Mouse (Mus musculus) activated CD4-positive, CD25-positive, alpha-beta regulatory T cell (primary cell): ENCODE data around the gene Sap25. TPM values are rescaled to one million over a fixed set of nuclear protein-coding genes. Genes with fewer than 3 reads are reported as not detected.

Experiments used
- polyA plus RNA-seq, 2 experiments: library from polyadenylated mRNA; unstranded; fragments of 100-300 nt; shearing (Covaris generic); gene quantifications; one replicate each; pipeline ENCODE4 v1.2.1; 2017

Sap25 gene
- polyA plus RNA-seq = 10 to 100 TPM; 87.4 to 94.1 TPM

DNA sequence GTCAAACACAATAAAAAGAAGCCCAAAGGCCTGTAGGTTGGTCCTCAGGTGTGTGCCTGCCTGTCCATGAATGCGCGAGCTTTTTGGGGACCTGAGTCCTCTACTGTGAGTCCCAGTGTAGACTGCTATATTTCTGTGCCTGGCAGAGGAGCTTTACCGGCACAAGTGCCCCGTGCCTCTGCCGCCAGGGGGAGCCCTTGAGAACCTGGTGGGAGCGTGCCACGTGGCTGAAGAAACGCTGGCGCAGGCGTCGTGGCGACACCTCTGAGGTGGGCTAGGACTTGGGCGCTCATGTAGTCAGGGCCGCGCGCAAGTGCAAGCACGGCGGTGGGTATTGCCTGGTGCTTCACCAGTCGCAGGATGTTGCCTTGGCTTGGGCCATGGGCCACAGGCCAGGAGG lies at the start of gene Sap25:
Gene Sap25 (plus strand): TSS at position 281 of the 400 bp plus-strand sequence.

DNA sequence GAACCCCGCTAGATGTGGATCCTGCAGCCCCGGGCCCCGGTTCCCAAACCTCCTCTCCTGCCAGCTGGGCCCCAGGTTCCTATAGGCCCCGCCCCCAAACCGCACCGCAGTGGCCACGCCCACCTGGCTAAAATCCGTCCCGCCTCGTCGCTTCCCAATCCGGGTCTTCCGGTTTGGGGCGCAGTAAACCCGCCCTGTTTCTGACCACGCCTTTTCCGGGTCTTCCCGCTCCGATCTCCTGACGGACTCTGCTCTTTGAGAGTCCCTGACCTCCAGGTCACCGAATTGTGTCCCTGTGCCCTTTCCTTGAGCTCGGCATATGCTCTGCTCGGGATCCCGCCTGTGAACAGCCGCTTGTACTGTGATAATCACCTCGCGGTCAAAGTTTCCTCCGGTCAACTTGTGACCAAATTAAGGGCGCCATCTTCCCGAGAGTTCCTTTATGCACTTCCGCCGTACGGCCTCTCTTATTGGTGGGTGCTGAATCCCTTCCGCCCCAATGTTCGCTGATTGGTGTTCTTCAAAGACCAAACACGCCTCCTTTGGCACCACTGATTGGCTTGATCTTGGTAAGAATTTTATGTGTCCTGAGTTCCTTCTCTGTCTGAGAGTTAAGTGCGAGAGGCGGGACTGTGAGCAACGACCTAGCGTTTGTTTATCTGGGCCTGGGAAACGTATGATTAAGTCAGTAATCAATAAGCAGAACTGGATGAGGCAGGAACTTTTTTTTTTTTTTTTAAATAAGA lies 40.3 kb upstream of the Sap25 start, which contains the start of gene Mospd3:
Gene Mospd3 (minus strand): TSS at position 440 of the 746 bp plus-strand sequence.

DNA sequence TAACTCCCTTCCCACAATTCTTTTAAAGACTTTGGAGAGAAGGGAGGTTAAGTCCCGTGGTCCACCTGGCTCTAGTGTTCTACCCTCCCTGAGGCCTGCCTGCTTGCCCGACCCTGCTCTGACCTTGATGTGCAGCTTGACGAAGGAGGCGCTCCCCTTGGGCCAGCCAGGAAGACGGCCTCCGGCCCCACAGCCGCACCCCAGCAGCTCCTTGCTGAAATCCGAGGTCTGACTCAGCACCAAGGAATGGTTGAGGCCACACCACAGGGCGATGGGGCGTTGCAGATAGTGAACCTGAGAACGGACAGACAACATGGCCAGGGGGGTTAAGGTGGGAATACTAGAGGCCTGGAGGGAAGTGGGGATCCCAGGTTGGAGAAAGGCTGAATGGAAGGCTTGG lies 27.6 kb upstream of the Sap25 start, which contains the start of gene Pcolce:
Gene Pcolce (minus strand): TSS at position 235 of the 400 bp plus-strand sequence.

DNA sequence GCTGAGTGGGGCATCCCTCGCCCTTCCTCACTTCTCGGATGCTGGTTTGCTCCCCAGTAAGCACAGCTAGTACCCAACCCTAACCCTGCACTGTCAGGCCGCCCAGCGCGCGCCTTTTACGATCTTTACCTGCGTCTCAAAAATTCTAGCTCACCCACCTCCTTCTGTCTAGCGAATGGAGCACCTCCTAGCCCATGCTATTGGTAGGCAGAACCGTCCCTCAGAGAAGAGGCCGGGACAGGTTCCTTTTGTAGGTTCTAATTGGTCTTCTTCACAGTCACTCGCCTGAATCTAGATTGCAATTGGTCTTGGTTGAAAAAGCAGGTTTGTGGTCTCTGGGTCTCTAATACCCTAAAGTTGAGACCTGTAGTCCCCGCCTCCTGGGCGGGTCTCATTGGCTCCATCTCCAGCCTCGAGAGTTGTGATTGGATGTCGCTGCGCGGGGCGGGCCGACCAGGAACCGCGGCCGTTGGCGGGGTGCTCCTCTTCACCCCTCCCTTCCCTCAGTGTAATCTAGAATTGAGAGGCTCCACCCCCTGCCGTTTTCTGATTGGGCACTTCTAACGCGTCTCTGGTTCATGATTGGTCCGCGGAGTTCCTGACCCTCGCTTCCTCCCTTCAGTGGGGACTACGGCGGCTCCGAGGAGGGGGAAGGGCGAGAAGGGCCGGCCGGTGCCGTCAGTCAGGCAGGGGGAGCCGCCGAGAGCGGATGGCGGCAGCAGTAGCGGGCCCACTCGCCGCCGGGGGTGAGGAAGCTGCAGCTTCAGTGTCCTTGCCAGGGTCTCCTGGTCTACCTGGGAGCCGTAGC lies 12.4 kb upstream of the Sap25 start, which contains the start of the genes Fbxo24, Lrch4 and Gm20605:
Gene Fbxo24 (minus strand): TSS at position 505 of the 808 bp plus-strand sequence.
Gene Lrch4 (plus strand): TSS at position 624 of the 808 bp plus-strand sequence.
Gene Gm20605 (plus strand): TSS at position 678 of the 808 bp plus-strand sequence.

DNA sequence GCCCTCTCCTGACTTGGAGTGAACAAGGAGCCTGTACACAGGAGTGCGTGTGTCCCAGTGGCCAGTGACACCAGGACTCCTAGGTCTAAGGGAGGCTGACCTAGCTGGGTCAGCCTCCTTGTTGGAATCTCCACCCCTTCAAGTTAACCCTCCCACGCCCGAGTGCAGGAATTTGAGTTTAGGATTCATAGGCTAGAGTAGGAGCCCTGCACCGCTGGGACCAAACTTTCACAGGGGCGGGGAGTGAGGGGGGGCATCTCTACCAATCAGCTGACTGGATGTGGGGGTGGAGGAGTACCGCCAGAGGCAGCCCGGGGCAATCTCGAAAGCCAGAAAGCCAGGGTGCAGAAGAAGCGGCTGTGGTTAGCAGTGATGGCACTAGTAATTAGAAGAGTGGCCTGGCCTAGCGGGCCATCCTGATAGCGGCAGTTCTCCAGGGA lies 4.5 kb downstream of the Sap25 start, which contains the start of gene Irs3:
Gene Irs3 (minus strand): TSS at position 63 of the 440 bp plus-strand sequence.

DNA sequence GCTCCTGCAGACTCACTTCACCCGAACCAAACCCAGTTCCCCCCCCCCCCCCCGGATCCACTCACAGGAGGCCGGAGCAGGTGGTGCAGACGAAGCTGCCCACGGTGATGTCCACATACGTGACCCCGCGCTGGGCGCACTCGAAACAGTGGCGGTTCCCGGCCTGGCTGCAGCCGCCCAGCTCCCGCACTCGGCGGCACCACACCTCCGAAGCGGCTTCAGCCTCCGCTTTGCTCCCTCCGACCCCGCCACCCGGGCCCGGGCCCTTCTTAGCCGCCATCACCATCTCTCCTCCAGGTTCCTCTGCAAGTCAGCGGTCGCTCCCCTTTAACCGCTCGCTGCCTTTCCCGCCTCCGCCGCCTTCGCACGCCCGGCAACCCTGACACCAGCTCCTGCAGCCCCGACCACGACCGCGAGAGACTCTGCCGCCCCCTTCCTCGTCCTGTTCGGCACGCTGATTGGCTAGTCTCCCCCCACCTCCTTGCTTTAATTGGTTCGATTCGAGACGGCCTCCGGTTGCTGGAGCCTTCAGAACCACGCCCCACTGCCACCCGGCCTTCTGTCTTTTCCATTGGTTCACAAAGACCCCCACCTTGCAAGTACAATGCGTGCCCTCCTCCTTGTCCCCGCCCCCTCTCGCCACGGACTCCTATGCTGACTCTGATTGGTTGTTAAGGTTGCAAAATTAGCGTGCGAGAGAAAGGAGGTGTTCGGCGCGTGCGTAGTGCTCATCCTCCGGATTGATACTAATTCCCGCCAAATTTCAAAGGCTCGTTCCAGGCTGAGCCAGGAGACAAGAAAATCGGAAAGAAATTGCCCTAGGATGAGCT lies 43.4 kb downstream of the Sap25 start, which contains the start of gene Agfg2:
Gene Agfg2 (minus strand): TSS at position 433 of the 830 bp plus-strand sequence.

Other genes with a start within 250 kb of the Sap25 start
- under 1 TPM; 0.06 to 0.33 TPM for gene Zan, start 164.3 kb upstream of the Sap25 start, polyA plus RNA-seq
- 10 to 100 TPM; 47.8 to 57.7 TPM for gene Pop7, start 138.8 kb upstream of the Sap25 start, polyA plus RNA-seq
- 10 to 100 TPM in 1 of 2 experiments, 1 to 10 TPM in 1; 8.3 to 15.9 TPM for gene Gigyf1, start 122.8 kb upstream of the Sap25 start, polyA plus RNA-seq
- not detected for gene Epo, start 108.1 kb upstream of the Sap25 start, polyA plus RNA-seq
- 100 to 1,000 TPM; 290 to 376 TPM for gene Gnb2, start 107.8 kb upstream of the Sap25 start, polyA plus RNA-seq
- gene Actl6b, start 87.8 kb upstream of the Sap25 start, polyA plus RNA-seq = not detected
- 1 to 10 TPM in 1 of 2 experiments, not detected in 1; 1.2 TPM for gene Tfr2, start 71.5 kb upstream of the Sap25 start, polyA plus RNA-seq
- 100 to 1,000 TPM; 105 to 118 TPM for gene Mospd3, start 40.3 kb upstream of the Sap25 start, polyA plus RNA-seq
- under 1 TPM; 0.75 to 0.98 TPM for gene Pcolce, start 27.6 kb upstream of the Sap25 start, polyA plus RNA-seq
- under 1 TPM; 0.42 to 0.76 TPM for gene Fbxo24, start 12.3 kb upstream of the Sap25 start, polyA plus RNA-seq
- gene Lrch4, start 12.2 kb upstream of the Sap25 start, polyA plus RNA-seq = 100 to 1,000 TPM; 199 to 234 TPM
- gene Gm20605, start 12.2 kb upstream of the Sap25 start, polyA plus RNA-seq = 10 to 100 TPM; 51.3 to 58.0 TPM
- gene Irs3, start 4.4 kb downstream of the Sap25 start, polyA plus RNA-seq = not detected
- 10 to 100 TPM; 18.7 to 27.2 TPM for gene Agfg2, start 43.4 kb downstream of the Sap25 start, polyA plus RNA-seq
- under 1 TPM; 0.80 to 0.97 TPM for gene Nyap1, start 100.3 kb downstream of the Sap25 start, polyA plus RNA-seq
- 100 to 1,000 TPM; 347 to 409 TPM for gene Tsc22d4, start 104.4 kb downstream of the Sap25 start, polyA plus RNA-seq
- 100 to 1,000 TPM; 105 to 113 TPM for gene Ppp1r35, start 137.5 kb downstream of the Sap25 start, polyA plus RNA-seq
- 10 to 100 TPM; 32.6 to 35.7 TPM for gene Mepce, start 146.3 kb downstream of the Sap25 start, polyA plus RNA-seq
- gene Zcwpw1, start 146.5 kb downstream of the Sap25 start, polyA plus RNA-seq = 10 to 100 TPM in 1 of 2 experiments, 1 to 10 TPM in 1; 6.7 to 12.5 TPM
- gene Pilra, start 194.9 kb downstream of the Sap25 start, polyA plus RNA-seq = 1 to 10 TPM in 1 of 2 experiments, under 1 TPM in 1; 0.70 to 1.2 TPM
- 1 to 10 TPM in 1 of 2 experiments, under 1 TPM in 1; 0.58 to 1.5 TPM for gene Pilrb1, start 216.8 kb downstream of the Sap25 start, polyA plus RNA-seq
- gene Pilrb2, start 230.5 kb downstream of the Sap25 start, polyA plus RNA-seq = 1 to 10 TPM in 1 of 2 experiments, under 1 TPM in 1; 0.44 to 1.6 TPM